Mouse (Mus musculus) forebrain, embryonic 11.5 days (tissue): ENCODE results near the gene Dnajb1. TPM values are rescaled to one million over a fixed set of nuclear protein-coding genes. Genes with fewer than 3 reads are reported as not detected.
A peak's percentile ranks its signal among the peaks of the same experiment; 100 is the strongest.

ENCODE experiments used
- ATAC-seq: fragments of 200-750 bp; cut with Nextera tagmentation; replicated peaks from 2 replicates; pipeline ENCODE4 v1.8.0; 2017; ENCODE audit warnings: moderate TSS enrichment; ENCODE audit not compliant: low FRiP score
- DNase-seq: peaks from one replicate; pipeline ENCODE4 v3.0.0-alpha.2; 2017; ENCODE audit warnings: low spot score
- H3K27ac ChIP-seq: fragments of 300-500 bp; sonication (generic); 2 replicates; pipeline ENCODE4 v1.5.1; 2014; ENCODE audit warnings: low read depth, low read length
- H3K27me3 ChIP-seq: fragments of 300-500 bp; sonication (generic); 2 replicates; pipeline ENCODE4 v1.6.1; 2014; ENCODE audit warnings: mild to moderate bottlenecking, low read length, mixed read lengths; ENCODE audit not compliant: control insufficient read depth, insufficient read depth
- H3K36me3 ChIP-seq: fragments of 300-500 bp; sonication (generic); 2 replicates; pipeline ENCODE4 v1.6.1; 2014; ENCODE audit warnings: mild to moderate bottlenecking, low read length, moderate library complexity, mixed read lengths; ENCODE audit not compliant: control insufficient read depth, insufficient read depth
- H3K4me1 ChIP-seq: fragments of 300-500 bp; sonication (generic); replicated peaks from 2 replicates; pipeline ENCODE4 v1.6.1; 2014; ENCODE audit warnings: low read length, mixed read lengths; ENCODE audit not compliant: control insufficient read depth, insufficient read depth
- H3K4me2 ChIP-seq: fragments of 300-500 bp; sonication (generic); 2 replicates; pipeline ENCODE4 v1.6.1; 2014; ENCODE audit warnings: low read depth, mild to moderate bottlenecking, low read length, moderate library complexity, mixed read lengths; ENCODE audit not compliant: severe bottlenecking
- H3K4me3 ChIP-seq: fragments of 300-500 bp; sonication (generic); 2 replicates; pipeline ENCODE4 v1.5.1; 2014; ENCODE audit warnings: low read depth, low read length
- H3K9ac ChIP-seq: fragments of 300-500 bp; sonication (generic); 2 replicates; pipeline ENCODE4 v1.6.1; 2014; ENCODE audit warnings: low read length
- H3K9me3 ChIP-seq: fragments of 300-500 bp; sonication (generic); 2 replicates; pipeline ENCODE4 v1.6.1; 2016; ENCODE audit warnings: low read length, mixed read lengths; ENCODE audit not compliant: control insufficient read depth
- WGBS: fragments of 180-500 bp; shearing (Covaris S2); extraction: QIAGEN DNeasy Blood & Tissue Kit; methylation state at CpG from one replicate; pipeline ENCODE4 v1.1.7; 2014; 5-methylcytosine and 5-hydroxymethylcytosine counted together
- polyA plus RNA-seq: library from polyadenylated mRNA; unstranded; fragments of >200 nt; fragmentation: Nextera tagmentation; extraction: Ambion mirVana; gene quantifications from 2 replicates; pipeline ENCODE4 v1.2.1, GENCODE M21; 2014

The Dnajb1 gene
- polyA plus RNA-seq, 1 experiment from 2014 or later: 73.8 TPM

DNA sequence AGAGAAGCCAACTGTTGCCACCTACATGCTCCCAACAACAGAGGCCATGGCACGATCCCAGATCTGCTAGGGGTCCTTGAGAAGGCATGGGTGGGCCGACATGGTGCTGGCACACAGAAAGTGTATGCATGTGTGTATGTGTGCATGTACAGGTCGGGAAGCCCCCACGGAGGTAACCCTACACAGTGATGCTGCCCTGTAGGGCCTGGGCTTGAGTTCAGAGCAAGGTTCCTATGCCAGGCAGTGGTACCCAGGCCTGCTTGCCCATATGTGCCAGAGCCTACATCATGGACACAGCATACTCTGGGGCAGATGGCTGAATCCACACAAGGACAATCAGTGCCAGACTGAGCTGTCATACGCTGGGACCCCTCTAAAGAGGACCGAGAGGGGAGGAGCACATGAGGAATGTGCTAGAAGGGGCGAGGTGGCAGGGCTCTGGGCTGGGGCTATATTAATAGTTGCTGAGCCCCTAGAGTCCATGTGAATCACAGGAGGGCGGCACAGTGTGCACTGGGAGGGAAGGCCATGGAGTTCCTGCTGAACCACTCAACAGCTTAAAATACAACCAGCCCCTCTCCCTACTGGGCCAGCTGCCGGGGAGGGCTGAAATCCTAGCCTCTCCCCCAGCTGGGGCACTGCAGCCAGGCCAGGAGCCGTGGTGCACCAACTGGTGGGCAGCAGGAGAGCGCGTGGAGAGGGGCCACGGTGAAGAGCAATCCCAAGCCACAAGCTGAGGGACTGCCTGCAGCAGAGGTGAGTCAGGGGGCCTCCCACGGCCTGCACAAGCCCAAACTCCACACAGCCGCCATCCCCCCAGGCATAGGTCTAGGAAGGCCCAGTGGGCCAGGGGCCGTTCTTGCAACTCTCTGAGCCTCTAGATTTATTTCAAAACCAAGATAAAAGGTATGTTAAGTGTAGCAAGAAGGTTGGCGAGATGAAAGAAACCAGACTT is 32.2 kb upstream of the Dnajb1 start:
- Histone ChIP-seq H3K27ac (no peak overlapping the region), H3K4me2 (no peak overlapping the region), H3K9me3 (no peaks in the 10 kb centered on the region), H3K9ac (no peak overlapping the region), H3K27me3 (no peaks in the 10 kb centered on the region), H3K4me3 (no peak overlapping the region), H3K4me1 (0 out of 2 replicates have a peak, but pooled peaks cover 4% of the 10 kb centered on the region), H3K36me3 (peaks cover 10% of the 10 kb centered on the region; the same call in 1 of the 2 replicates)
- DNase-seq (peak; percentile 43), ATAC-seq (no peak)
- 89% methylated on average over 17 of the region's 17 CpGs for whole genome bisulfite sequencing

- Histone ChIP-seq H3K4me2 (no peak overlapping the region), H3K9ac (no peak overlapping the region), H3K4me1 (0 out of 2 replicates have a peak, but pooled peaks cover 4% of the 10 kb centered on the region), H3K4me3 (no peak overlapping the region), H3K36me3 (peaks cover 10% of the 10 kb centered on the region; the same call in 1 of the 2 replicates), H3K9me3 (no peaks in the 10 kb centered on the region), H3K27ac (no peak overlapping the region), H3K27me3 (no peaks in the 10 kb centered on the region)
- DNase-seq (peak; percentile 36), ATAC-seq (no peak)
- WGBS: 71% methylated on average over 3 of the region's 4 CpGs
These were observed 31.5 kb upstream of the Dnajb1 start for GRCm38 (mm10) chr8:83576516-83576895.

DNA sequence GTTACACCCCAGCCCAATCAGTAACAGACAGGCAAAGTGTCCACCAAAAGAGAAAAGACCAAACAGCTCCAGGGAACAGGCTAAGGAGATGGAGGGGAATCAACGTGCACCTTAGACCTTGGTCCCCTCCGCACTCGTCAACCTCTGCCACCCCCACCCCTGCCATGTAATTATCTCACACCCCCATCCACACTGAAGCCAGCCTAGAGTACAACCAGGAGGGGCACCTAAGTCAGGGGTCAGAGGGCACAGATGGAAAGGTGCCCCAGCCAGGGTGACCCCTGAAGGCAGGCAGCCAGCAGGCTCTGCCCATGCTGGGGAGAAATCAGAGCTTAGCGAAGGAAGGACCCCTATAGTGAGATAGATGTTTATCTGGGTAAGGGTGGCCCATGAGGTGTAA is 31.1 kb upstream of the Dnajb1 start:
- Histone ChIP-seq H3K27ac (no peak overlapping the region), H3K4me3 (no peak overlapping the region), H3K4me2 (no peak overlapping the region), H3K36me3 (peaks cover 9% of the 10 kb centered on the region; the same call in 1 of the 2 replicates), H3K9ac (no peak overlapping the region), H3K4me1 (0 out of 2 replicates have a peak, but pooled peaks cover 4% of the 10 kb centered on the region), H3K9me3 (no peaks in the 10 kb centered on the region), H3K27me3 (no peaks in the 10 kb centered on the region)
- WGBS: 66% methylated on average over 4 of the region's 4 CpGs
- peak; percentile 46 for DNase-seq
- ATAC-seq: no peak

GRCm38 (mm10) chr8:83577384-83577791 is 30.6 kb upstream of the Dnajb1 start:
- WGBS: 73% methylated on average over 9 of the region's 9 CpGs
- Histone ChIP-seq H3K27ac (no peak overlapping the region), H3K4me1 (0 out of 2 replicates have a peak, but pooled peaks cover 4% of the 10 kb centered on the region), H3K27me3 (no peaks in the 10 kb centered on the region), H3K4me2 (no peak overlapping the region), H3K9me3 (no peaks in the 10 kb centered on the region), H3K9ac (no peak overlapping the region), H3K4me3 (no peak overlapping the region), H3K36me3 (peaks cover 7% of the 10 kb centered on the region; the same call in 1 of the 2 replicates)
- DNase-seq (no peak), ATAC-seq (no peak)

DNA sequence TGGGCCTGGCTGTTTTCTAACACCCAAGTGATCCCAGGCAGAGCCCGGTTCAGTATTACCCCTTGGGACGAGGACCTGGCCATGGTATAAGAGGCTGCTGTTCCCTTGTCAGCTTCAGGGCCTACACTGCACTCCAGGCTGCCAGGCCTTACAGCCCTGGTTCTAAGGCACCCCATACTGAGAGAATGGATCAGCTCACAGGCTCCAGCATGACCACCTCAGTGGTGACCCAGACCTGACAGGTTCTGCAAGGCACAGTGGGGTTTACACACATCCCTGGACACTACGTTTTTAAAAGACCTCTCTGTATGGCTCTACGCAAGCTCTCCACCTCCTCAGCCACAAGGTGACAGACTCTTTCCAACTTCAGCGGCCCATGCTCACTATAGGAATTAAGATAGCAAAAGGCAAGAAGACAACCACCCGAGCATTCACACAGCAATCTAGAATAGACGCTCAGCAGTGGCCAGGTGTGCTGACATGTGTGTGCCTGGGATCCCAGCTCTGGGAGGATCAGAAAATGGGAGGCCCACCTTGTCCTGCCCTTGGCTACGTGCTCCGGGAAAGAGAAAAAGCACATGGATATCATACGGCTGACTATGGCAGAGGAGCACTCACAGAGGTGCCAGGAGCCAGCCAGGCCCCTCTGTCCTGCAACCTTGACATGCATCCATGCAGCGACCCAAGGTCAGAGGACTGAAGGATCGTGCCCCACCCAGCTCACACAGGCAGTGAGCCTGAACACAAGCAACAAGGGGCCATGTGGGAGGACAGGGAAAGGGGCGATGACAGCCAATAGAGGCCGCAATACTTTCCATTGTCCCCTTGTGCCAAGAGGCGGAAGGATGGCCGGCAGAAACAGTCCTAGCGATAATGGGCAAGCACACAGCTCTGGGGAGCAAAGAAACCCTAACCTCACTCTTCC is 29.6 kb upstream of the Dnajb1 start:
- no peaks in the 10 kb centered on the region for H3K27me3 ChIP-seq
- H3K27ac ChIP-seq: no peak overlapping the region
- H3K9ac ChIP-seq: no peak overlapping the region
- ATAC-seq (no peak), DNase-seq (peak; percentile 48)
- no peaks in the 10 kb centered on the region for H3K9me3 ChIP-seq
- H3K4me1 ChIP-seq: 0 out of 2 replicates have a peak, but pooled peaks cover 4% of the 10 kb centered on the region
- no peaks in the 10 kb centered on the region for H3K36me3 ChIP-seq
- H3K4me3 ChIP-seq: no peak overlapping the region
- H3K4me2 ChIP-seq: no peak overlapping the region
- 79% methylated on average over 17 of the region's 17 CpGs for WGBS

- H3K4me1 ChIP-seq: 0 out of 2 replicates have a peak, but pooled peaks cover 4% of the 10 kb centered on the region
- 91% methylated on average over 8 of the region's 8 CpGs for WGBS
- peak; percentile 50 for DNase-seq
- no peak overlapping the region for H3K4me2 ChIP-seq
- H3K27me3 ChIP-seq: no peaks in the 10 kb centered on the region
- no peaks in the 10 kb centered on the region for H3K9me3 ChIP-seq
- H3K9ac ChIP-seq: no peak overlapping the region
- H3K27ac ChIP-seq: no peak overlapping the region
- ATAC-seq: no peak
- H3K4me3 ChIP-seq: no peak overlapping the region
- no peaks in the 10 kb centered on the region for H3K36me3 ChIP-seq
These were observed 28.3 kb upstream of the Dnajb1 start for GRCm38 (mm10) chr8:83579676-83580075.

DNA sequence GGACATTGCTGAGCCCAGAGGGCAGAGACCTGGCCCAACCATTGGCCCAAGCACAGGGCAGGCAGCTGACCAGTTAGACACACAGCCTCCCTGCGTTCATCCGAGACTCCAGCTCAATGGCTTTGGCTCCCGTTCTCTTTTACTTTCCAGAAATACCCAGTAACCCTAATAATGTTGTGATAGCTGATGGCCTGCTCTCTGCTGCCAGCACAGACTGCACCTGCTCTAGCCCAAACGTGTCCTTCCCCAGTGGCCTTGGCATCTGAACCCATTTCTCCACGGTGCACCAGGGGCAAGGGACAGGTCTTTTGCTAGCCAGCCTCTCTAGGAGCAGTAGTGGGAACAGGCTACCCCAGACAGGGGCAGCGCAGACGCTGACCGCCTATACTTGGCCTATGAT is 27.2 kb upstream of the Dnajb1 start:
- no peak overlapping the region for H3K4me3 ChIP-seq
- H3K27me3 ChIP-seq: no peaks in the 10 kb centered on the region
- H3K27ac ChIP-seq: no peak overlapping the region
- 92% methylated on average over 8 of the region's 8 CpGs for WGBS
- 0 out of 2 replicates have a peak, but pooled peaks cover 4% of the 10 kb centered on the region for H3K4me1 ChIP-seq
- H3K9ac ChIP-seq: no peak overlapping the region
- H3K9me3 ChIP-seq: no peaks in the 10 kb centered on the region
- H3K4me2 ChIP-seq: no peak overlapping the region
- DNase-seq (no peak), ATAC-seq (no peak)
- H3K36me3 ChIP-seq: no peaks in the 10 kb centered on the region

- H3K9me3 ChIP-seq: no peaks in the 10 kb centered on the region
- H3K4me1 ChIP-seq: 0 out of 2 replicates have a peak, but pooled peaks cover 4% of the 10 kb centered on the region
- DNase-seq (no peak), ATAC-seq (no peak)
- no peak overlapping the region for H3K27ac ChIP-seq
- no peak overlapping the region for H3K4me2 ChIP-seq
- no peak overlapping the region for H3K9ac ChIP-seq
- no peaks in the 10 kb centered on the region; the same call in 1 of the 2 replicates for H3K36me3 ChIP-seq
- H3K27me3 ChIP-seq: no peaks in the 10 kb centered on the region
- H3K4me3 ChIP-seq: no peak overlapping the region
- 91% methylated on average over 8 of the region's 8 CpGs for WGBS
These were observed 25.8 kb upstream of the Dnajb1 start for GRCm38 (mm10) chr8:83582226-83582625.
